Mouse (Mus musculus) testis, adult 2 months (tissue): ENCODE measurements around the gene Auh. TPM values are rescaled to one million over a fixed set of nuclear protein-coding genes. Genes with fewer than 3 reads are reported as not detected.

Experiments used
- H3K27ac ChIP-seq: fragments of 200-500 bp; 2 replicates; pipeline ENCODE4 v1.5.1; 2012; ENCODE audit warnings: low read depth, low read length; ENCODE audit not compliant: control insufficient read depth, insufficient read depth
- H3K27me3 ChIP-seq: fragments of 200-500 bp; 2 replicates; pipeline ENCODE4 v1.6.1; 2012; ENCODE audit warnings: mild to moderate bottlenecking, low read length, moderate library complexity; ENCODE audit not compliant: control insufficient read depth, insufficient read depth
- H3K36me3 ChIP-seq: fragments of 200-500 bp; 2 replicates; pipeline ENCODE4 v1.6.1; 2012; ENCODE audit warnings: mild to moderate bottlenecking, low read length; ENCODE audit not compliant: control insufficient read depth, insufficient read depth
- H3K4me1 ChIP-seq: fragments of 200-500 bp; 2 replicates; pipeline ENCODE4 v1.6.1; 2012; ENCODE audit warnings: low read length; ENCODE audit not compliant: control insufficient read depth, insufficient read depth
- H3K4me3 ChIP-seq: fragments of 200-500 bp; 2 replicates; pipeline ENCODE4 v1.5.1; 2012; ENCODE audit warnings: low read depth, mild to moderate bottlenecking, low read length, moderate library complexity, mixed read lengths; ENCODE audit not compliant: control insufficient read depth
- CTCF ChIP-seq: fragments of 200-500 bp; IDR thresholded peaks from 2 replicates; pipeline ENCODE4 v1.5.1; 2012; ENCODE audit warnings: low read depth, mild to moderate bottlenecking, inconsistent platforms, low read length, moderate library complexity; ENCODE audit not compliant: control insufficient read depth, insufficient read depth, insufficient replicate concordance
- POLR2A ChIP-seq: fragments of 200-500 bp; IDR thresholded peaks from 2 replicates; pipeline ENCODE4 v1.6.1; 2012; ENCODE audit warnings: low read depth, mild to moderate bottlenecking, inconsistent platforms, low read length, moderate library complexity; ENCODE audit not compliant: control insufficient read depth
- polyA plus RNA-seq: library from polyadenylated mRNA; depleted of rRNA; stranded (reverse); fragments of >200 nt; gene quantifications from 2 replicates; pipeline ENCODE4 v1.2.3, GENCODE M21; 2012

Gene Auh
- polyA plus RNA-seq, 1 experiment = 6.1 TPM

- H3K4me3 ChIP-seq = no peak overlapping the region
These were observed 23.2 kb downstream of the Auh start for GRCm38 (mm10) chr13:52906296-52906695.

GRCm38 (mm10) chr13:52904175-52904574, 25.3 kb downstream of the Auh start:
- no peak for TF ChIP-seq CTCF
- no peak for TF ChIP-seq POLR2A
- H3K4me1 ChIP-seq = no peaks in the 10 kb centered on the region
- no peaks in the 10 kb centered on the region for H3K36me3 ChIP-seq
- H3K27me3 ChIP-seq = no peaks in the 10 kb centered on the region
- H3K4me3 ChIP-seq = no peak overlapping the region
- no peak overlapping the region for H3K27ac ChIP-seq

More at GRCm38 (mm10) chr13:52906296-52906695, 23.2 kb downstream of the Auh start:
- no peaks in the 10 kb centered on the region for H3K4me1 ChIP-seq
- no peak overlapping the region for H3K27ac ChIP-seq
- TF ChIP-seq CTCF = no peak
- TF ChIP-seq POLR2A = no peak
- H3K36me3 ChIP-seq = no peaks in the 10 kb centered on the region
- no peaks in the 10 kb centered on the region for H3K27me3 ChIP-seq

- no peak for TF ChIP-seq CTCF
- TF ChIP-seq POLR2A = no peak
- no peaks in the 10 kb centered on the region for H3K4me1 ChIP-seq
- H3K4me3 ChIP-seq = no peak overlapping the region
- no peaks in the 10 kb centered on the region for H3K36me3 ChIP-seq
- no peak overlapping the region for H3K27ac ChIP-seq
- no peaks in the 10 kb centered on the region for H3K27me3 ChIP-seq
These were observed 25.7 kb downstream of the Auh start for GRCm38 (mm10) chr13:52903767-52904166.

GRCm38 (mm10) chr13:52902517-52902916, 27.0 kb downstream of the Auh start:
- Histone ChIP-seq H3K4me1 (no peaks in the 10 kb centered on the region), H3K4me3 (no peak overlapping the region), H3K27me3 (no peaks in the 10 kb centered on the region), H3K36me3 (no peaks in the 10 kb centered on the region), H3K27ac (no peak overlapping the region)
- TF ChIP-seq CTCF (no peak), POLR2A (no peak)

- Histone ChIP-seq H3K27me3 (no peaks in the 10 kb centered on the region), H3K4me3 (no peak overlapping the region), H3K4me1 (no peaks in the 10 kb centered on the region), H3K27ac (no peak overlapping the region), H3K36me3 (no peaks in the 10 kb centered on the region)
- TF ChIP-seq POLR2A (no peak), CTCF (no peak)
These were observed 29.8 kb downstream of the Auh start for GRCm38 (mm10) chr13:52899664-52900063.

- Histone ChIP-seq H3K27ac (no peak overlapping the region), H3K4me1 (no peaks in the 10 kb centered on the region), H3K36me3 (no peaks in the 10 kb centered on the region), H3K4me3 (no peak overlapping the region), H3K27me3 (no peaks in the 10 kb centered on the region)
- TF ChIP-seq CTCF (no peak), POLR2A (no peak)
These were observed 31.7 kb downstream of the Auh start for GRCm38 (mm10) chr13:52897806-52898205.

- H3K4me1 ChIP-seq = no peaks in the 10 kb centered on the region
- TF ChIP-seq CTCF (no peak), POLR2A (no peak)
- H3K4me3 ChIP-seq = no peak overlapping the region
- H3K27ac ChIP-seq = no peak overlapping the region
- no peaks in the 10 kb centered on the region for H3K36me3 ChIP-seq
- H3K27me3 ChIP-seq = no peaks in the 10 kb centered on the region
These were observed 36.7 kb downstream of the Auh start for GRCm38 (mm10) chr13:52892791-52893190.

- TF ChIP-seq CTCF = no peak
- TF ChIP-seq POLR2A = no peak
- Histone ChIP-seq H3K36me3 (no peaks in the 10 kb centered on the region), H3K27me3 (no peaks in the 10 kb centered on the region), H3K4me3 (no peak overlapping the region), H3K4me1 (no peaks in the 10 kb centered on the region), H3K27ac (no peak overlapping the region)
These were observed 37.4 kb downstream of the Auh start for GRCm38 (mm10) chr13:52892065-52892503.
